Mouse (Mus musculus) A20 (cell line): ENCODE data around the gene Esyt3.

Experiments
- DNase-seq: peaks from one replicate; pipeline ENCODE4 v3.0.0-alpha.2; 2011; ENCODE audit warnings: low read depth, low spot score

Esyt3 gene

DNA sequence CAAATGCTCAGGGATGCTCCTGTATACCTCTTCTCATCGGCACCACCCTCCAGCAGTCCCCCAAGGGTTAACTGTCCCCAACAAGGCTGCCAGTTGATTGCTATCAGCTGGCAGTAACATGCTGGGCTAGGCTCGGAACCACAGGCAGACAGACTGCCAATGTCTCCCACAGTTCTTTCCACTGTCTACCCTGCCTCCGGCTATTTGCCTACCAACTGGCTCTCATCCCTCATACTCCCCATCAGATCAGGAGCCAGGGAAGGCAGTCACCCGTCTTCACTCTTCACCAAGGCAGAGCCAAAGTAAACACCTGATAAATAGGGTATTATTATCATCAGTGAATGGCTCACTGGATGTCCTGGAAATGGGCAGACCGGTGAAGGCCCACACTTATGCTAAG lies 3.6 kb downstream of the Esyt3 start:
- DNase-seq, result no peak

GRCm38 (mm10) chr9:99353390-99353789 lies 5.0 kb downstream of the Esyt3 start:
- DNase-seq, result no peak

GRCm38 (mm10) chr9:99352964-99353363 lies 5.4 kb downstream of the Esyt3 start:
- DNase-seq, result no peak

DNA sequence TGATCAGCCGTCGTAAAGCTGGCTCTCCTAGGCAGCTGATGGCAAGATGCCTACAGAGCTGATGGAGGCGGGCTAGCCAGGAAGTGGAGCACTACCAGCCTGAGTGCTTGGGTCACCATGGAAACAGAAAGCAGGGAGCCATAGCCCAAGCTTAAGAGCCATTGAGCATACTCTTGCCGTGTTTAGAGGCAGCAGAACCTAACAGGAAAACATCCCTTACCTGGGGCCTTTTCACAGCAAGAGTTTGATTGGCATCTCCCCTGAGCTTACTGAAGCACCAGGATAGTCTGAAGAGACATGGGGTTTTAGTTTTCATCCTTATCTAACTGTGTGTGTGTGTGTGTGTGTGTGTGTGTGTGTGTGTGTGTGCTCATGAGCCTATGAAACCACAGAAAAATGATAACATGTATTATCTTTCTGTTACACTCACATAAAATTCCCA lies 13.0 kb downstream of the Esyt3 start:
- no peak for DNase-seq

DNA sequence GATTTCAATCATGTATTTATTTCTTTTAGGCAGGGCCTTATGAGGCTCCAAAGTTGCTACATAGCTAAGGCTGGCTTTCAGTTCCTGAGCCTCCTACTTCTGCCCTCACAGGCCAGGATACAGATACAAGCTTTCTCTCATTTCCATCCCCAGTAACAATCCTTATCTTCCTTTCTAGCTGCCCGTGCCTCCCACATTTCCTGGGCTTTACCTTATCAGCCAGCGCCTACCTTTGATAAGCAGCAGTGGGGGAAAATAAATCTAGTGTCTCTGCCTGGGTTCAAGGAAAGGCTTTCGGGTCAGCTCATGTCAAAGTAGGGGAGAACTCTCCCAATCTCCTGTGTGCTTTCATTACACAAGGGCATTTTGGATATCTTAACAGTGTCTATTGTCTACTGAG lies 16.8 kb downstream of the Esyt3 start:
- no peak for DNase-seq

GRCm38 (mm10) chr9:99340126-99340525 lies 18.2 kb downstream of the Esyt3 start:
- DNase-seq, result no peak

DNA sequence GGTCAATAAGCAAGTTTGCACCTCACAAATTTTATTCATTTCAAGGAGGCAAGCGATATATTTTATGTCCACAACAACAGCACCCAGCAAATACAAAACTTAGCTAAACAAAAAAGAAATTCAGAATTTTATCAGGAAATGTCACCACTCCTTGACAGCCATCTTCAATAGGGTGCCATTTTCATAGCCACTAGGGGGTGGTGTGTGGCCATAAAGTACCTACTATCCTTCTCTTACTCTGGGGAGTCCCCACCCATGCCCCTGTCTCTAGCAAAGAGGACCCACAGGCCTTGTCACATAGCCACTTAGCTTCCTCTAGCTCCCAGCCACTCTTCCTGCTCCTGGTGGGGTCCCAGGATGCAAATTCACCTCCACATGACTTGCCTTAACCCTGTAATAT lies 19.2 kb downstream of the Esyt3 start:
- DNase-seq, result no peak

GRCm38 (mm10) chr9:99338293-99338692 lies 20.1 kb downstream of the Esyt3 start:
- no peak for DNase-seq

DNA sequence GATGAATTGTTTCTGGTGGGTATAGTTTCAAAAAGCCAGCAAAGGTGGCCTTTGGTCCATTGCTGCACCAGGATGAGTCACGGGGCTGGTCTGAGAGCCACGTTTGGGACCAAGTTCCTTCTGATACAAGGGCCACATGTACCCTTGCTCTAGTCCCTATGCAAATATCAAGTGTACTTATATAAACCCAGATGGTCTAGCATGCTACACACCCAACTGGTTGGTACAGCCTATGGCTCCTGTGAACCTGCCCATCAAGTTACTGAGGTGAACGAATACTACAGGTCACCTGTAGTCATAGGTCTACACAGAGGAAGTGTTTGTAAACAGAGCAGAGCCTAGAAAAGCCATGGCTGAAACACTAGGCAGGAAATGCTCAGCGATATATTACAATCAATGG lies 21.8 kb downstream of the Esyt3 start:
- no peak for DNase-seq

GRCm38 (mm10) chr9:99326881-99327280 lies 31.5 kb downstream of the Esyt3 start:
- DNase-seq, result no peak

- no peak for DNase-seq
Measured at GRCm38 (mm10) chr9:99325961-99326360, 32.4 kb downstream of the Esyt3 start.

GRCm38 (mm10) chr9:99325208-99325929 lies 33.0 kb downstream of the Esyt3 start:
- DNase-seq, result no peak

DNA sequence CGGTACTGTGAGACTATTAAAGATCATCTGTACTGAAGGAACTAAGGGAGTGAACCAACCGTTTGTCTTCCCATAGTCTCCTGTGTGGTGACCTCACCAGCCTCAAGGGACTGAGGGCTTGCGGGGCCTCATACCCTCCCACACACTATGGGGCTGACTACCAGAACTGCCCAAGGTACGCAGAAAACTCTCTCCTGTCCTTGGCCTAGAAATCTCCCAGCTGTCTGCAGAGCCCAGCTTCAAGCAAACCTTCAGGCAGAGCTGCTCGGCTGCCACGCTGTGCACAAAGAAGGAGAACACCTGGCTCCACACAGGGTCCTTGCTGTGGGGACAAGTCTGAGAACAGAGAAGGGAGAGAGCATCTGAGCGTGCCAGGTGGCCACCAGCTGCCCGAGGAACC lies 38.4 kb downstream of the Esyt3 start:
- DNase-seq, result peak; percentile 64

DNA sequence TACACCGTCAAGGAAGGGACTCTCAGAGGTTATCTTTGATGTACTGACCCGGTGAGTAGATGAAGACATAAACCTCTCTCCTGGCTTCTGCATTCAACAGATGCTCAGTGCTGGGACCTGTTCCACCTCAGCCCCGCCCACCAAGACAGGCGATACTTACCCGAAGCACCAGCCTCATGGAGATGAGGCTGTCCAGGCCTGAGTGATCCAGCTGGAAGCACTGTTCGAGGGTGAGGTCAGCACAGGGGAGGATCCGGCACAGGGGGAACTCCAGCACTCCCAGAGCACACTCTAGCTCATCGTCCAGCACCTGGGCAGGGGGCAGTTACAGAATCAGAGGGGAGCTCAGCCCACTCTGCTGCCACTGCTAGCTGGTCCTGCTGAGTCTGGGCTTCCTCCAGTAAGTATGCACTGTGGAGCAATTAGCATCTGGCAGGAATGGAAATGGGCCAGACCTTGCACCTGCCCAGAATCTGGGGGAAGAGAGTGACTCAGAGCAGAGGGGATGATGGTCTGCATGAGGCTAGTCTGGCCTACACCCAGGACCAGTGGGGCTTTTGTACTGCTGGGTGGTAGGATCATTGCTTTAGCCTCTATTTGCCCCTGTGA lies 38.9 kb downstream of the Esyt3 start:
- no peak for DNase-seq

DNA sequence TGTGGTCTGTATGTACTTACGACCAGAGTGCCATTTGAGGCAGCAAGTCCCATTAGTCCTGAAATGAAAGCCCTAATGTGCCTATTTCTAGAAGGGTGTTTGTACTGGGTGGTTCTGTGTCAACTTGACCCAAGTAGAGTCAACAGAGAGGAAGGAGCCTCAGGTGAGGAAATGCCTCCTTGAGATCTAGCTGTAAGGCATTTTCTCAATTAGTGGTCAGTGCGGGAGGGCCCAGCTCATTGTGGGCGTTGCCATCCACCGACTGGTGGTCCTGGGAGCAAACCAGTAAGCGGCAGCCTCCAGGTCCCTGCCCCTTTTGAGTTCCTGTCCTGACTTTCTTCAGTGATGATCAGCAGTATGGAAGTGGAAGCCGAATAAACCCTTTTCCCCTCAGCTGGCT lies 52.1 kb downstream of the Esyt3 start:
- DNase-seq, result no peak

GRCm38 (mm10) chr9:99304296-99304695 lies 54.1 kb downstream of the Esyt3 start:
- no peak for DNase-seq
